Mouse (Mus musculus) neural tube, embryonic 12.5 days (tissue): ENCODE measurements around the gene Asphd2. TPM values are rescaled to one million over a fixed set of nuclear protein-coding genes. Genes with fewer than 3 reads are reported as not detected.

Experiments used
- ATAC-seq: fragments of 200-750 bp; cut with Nextera tagmentation; 2 replicates; pipeline ENCODE4 v1.8.0; 2017; ENCODE audit warnings: low read depth, mild to moderate bottlenecking, moderate TSS enrichment, moderate library complexity; ENCODE audit not compliant: low FRiP score
- H3K27ac ChIP-seq: fragments of 300-500 bp; sonication (generic); 2 replicates; pipeline ENCODE4 v1.5.1; 2016
- H3K27me3 ChIP-seq: fragments of 300-500 bp; sonication (generic); replicated peaks from 2 replicates; pipeline ENCODE4 v1.6.1; 2016; ENCODE audit warnings: mild to moderate bottlenecking
- H3K36me3 ChIP-seq: fragments of 300-500 bp; sonication (generic); 2 replicates; pipeline ENCODE4 v1.6.1; 2016; ENCODE audit warnings: mild to moderate bottlenecking
- H3K4me1 ChIP-seq: fragments of 300-500 bp; sonication (generic); 2 replicates; pipeline ENCODE4 v1.6.1; 2016
- H3K4me2 ChIP-seq: fragments of 300-500 bp; sonication (generic); replicated peaks from 2 replicates; pipeline ENCODE4 v1.6.1; 2016; ENCODE audit warnings: mild to moderate bottlenecking
- H3K4me3 ChIP-seq: fragments of 300-500 bp; sonication (generic); 2 replicates; pipeline ENCODE4 v1.5.1; 2016
- H3K9ac ChIP-seq: fragments of 300-500 bp; sonication (generic); 2 replicates; pipeline ENCODE4 v1.6.1; 2016; ENCODE audit warnings: mild to moderate bottlenecking
- H3K9me3 ChIP-seq: fragments of 300-500 bp; sonication (generic); 2 replicates; pipeline ENCODE4 v1.6.1; 2016; ENCODE audit warnings: mild to moderate bottlenecking
- WGBS: fragments of 180-500 bp; shearing (Covaris S2); methylation state at CpG from one replicate; pipeline ENCODE4 v1.1.7; 2016; 5-methylcytosine and 5-hydroxymethylcytosine counted together
- polyA plus RNA-seq: library from polyadenylated mRNA; unstranded; fragments of >200 nt; fragmentation: Nextera tagmentation; extraction: Ambion mirVana; gene quantifications from 2 replicates; pipeline ENCODE4 v1.2.1, GENCODE M21; 2016

Asphd2 gene
- polyA plus RNA-seq, 1 experiment from 2014 or later = 67.7 TPM

DNA sequence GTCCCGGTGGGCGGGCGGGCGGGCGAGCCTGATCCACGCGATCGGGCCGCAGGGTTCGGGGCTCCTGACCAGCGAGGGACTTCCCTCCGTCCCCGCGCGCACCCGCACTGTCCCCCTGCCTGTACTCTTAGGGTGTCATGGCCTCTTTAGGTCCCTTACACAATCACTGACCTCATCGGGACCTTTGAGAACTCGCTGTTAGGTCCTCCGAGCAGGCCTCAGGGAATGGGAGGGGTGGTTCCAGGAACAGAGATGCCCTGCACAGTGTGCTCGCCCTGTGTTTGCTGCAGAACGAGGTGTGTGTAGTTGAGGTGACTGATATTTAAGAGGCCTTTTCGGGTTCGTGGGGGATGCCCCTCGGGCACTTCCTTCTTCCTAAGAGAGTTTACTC lies 51.5 kb downstream of the Asphd2 start:
- Histone ChIP-seq H3K4me1 (peaks cover 38% of the 10 kb centered on the region), H3K4me2 (peak overlapping the region; percentile 75), H3K9me3 (no peaks in the 10 kb centered on the region), H3K27me3 (no peaks in the 10 kb centered on the region), H3K36me3 (peaks cover 35% of the 10 kb centered on the region), H3K27ac (no peak overlapping the region), H3K9ac (peak overlapping the region; percentile 82), H3K4me3 (peak overlapping the region; percentile 88)
- WGBS = 1% methylated on average over 24 of the region's 24 CpGs
- ATAC-seq = peak; percentile 77

- no peaks in the 10 kb centered on the region for H3K27me3 ChIP-seq
- peak; percentile 73 for ATAC-seq
- H3K9me3 ChIP-seq = no peaks in the 10 kb centered on the region
- 1% methylated on average over 64 of the region's 64 CpGs for WGBS
- peak within 1 kb of the TSS; percentile 82 for H3K9ac ChIP-seq
- H3K4me1 ChIP-seq = peaks cover 38% of the 10 kb centered on the region
- no peak within 1 kb of the TSS for H3K27ac ChIP-seq
- H3K4me3 ChIP-seq = peak within 1 kb of the TSS; percentile 88
- peaks cover 35% of the 10 kb centered on the region for H3K36me3 ChIP-seq
- peak within 1 kb of the TSS; percentile 75 for H3K4me2 ChIP-seq
Measured at GRCm38 (mm10) chr5:112342463-112343204, 52.0 kb downstream of the Asphd2 start, which contains the start of the genes Srrd and Hps4. Srrd (minus strand) TSS chr5:112343040. Hps4 (plus strand) TSS chr5:112343083.

GRCm38 (mm10) chr5:112339215-112339614 lies 55.5 kb downstream of the Asphd2 start:
- no peaks in the 10 kb centered on the region for H3K27me3 ChIP-seq
- no peak overlapping the region for H3K4me2 ChIP-seq
- H3K36me3 ChIP-seq = peaks cover 57% of the 10 kb centered on the region
- no peak for ATAC-seq
- H3K9ac ChIP-seq = no peak overlapping the region
- 79% methylated on average over 7 of the region's 7 CpGs for WGBS
- no peaks in the 10 kb centered on the region for H3K9me3 ChIP-seq
- H3K4me3 ChIP-seq = no peak overlapping the region
- H3K4me1 ChIP-seq = peaks cover 20% of the 10 kb centered on the region
- no peak overlapping the region for H3K27ac ChIP-seq

- Histone ChIP-seq H3K27me3 (no peaks in the 10 kb centered on the region), H3K9ac (no peak overlapping the region), H3K4me1 (peaks cover 6% of the 10 kb centered on the region), H3K9me3 (no peaks in the 10 kb centered on the region), H3K4me3 (no peak overlapping the region), H3K4me2 (no peak overlapping the region), H3K27ac (no peak overlapping the region), H3K36me3 (peaks cover 79% of the 10 kb centered on the region)
- ATAC-seq = no peak
- 94% methylated on average over 22 of the region's 22 CpGs for WGBS
Measured at GRCm38 (mm10) chr5:112337004-112337403, 57.7 kb downstream of the Asphd2 start.

DNA sequence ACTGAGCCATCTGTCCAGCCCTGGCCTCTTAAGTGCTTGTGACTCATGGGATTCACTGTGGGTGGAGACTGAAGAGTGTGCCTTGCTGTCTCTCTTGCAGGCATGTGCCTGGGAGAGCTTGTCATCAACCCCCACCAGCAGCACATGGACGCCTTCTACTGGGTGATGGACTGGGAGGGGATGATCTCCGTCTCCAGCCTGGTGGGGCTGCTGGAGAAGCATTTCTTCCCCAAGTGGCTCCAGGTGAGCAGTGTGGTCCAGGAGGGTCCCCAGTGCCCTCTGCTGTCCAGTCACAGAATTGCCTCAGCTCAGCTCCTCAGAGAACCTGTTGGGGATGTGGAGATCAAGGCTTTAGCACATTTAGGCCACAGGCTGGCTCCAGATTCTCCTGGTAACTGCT lies 59.2 kb downstream of the Asphd2 start:
- no peaks in the 10 kb centered on the region for H3K9me3 ChIP-seq
- H3K27me3 ChIP-seq = no peaks in the 10 kb centered on the region
- no peak overlapping the region for H3K4me2 ChIP-seq
- H3K27ac ChIP-seq = no peak overlapping the region
- peaks cover 90% of the 10 kb centered on the region for H3K36me3 ChIP-seq
- no peaks in the 10 kb centered on the region for H3K4me1 ChIP-seq
- no peak overlapping the region for H3K4me3 ChIP-seq
- no peak overlapping the region for H3K9ac ChIP-seq
- ATAC-seq = peak; percentile 44; the same call in 1 of the 2 replicates
- 40% methylated on average over 2 of the region's 2 CpGs for WGBS

Other genes starting within 250 kb of the Asphd2 start
- gene Cryba4, start 142.3 kb downstream of the Asphd2 start, polyA plus RNA-seq = 2.4 and 3.0 TPM in 2 replicates
- gene Crybb1, start 139.1 kb downstream of the Asphd2 start, polyA plus RNA-seq = 2.9 and 3.1 TPM in 2 replicates
- 28.7 and 35.4 TPM in 2 replicates for gene Tpst2, start 118.2 kb downstream of the Asphd2 start, polyA plus RNA-seq
- gene Tfip11, start 68.5 kb downstream of the Asphd2 start, polyA plus RNA-seq = 38.8 and 40.3 TPM in 2 replicates
- gene Srrd, start 51.8 kb downstream of the Asphd2 start, polyA plus RNA-seq = 59.5 and 60.2 TPM in 2 replicates
- gene Hps4, start 51.8 kb downstream of the Asphd2 start, polyA plus RNA-seq = 36.1 and 38.4 TPM in 2 replicates
- gene Gm6583, start 38.8 kb downstream of the Asphd2 start, polyA plus RNA-seq = 0.20 and 0.28 TPM in 2 replicates
- gene Gm6588, start 54.6 kb upstream of the Asphd2 start, polyA plus RNA-seq = 0.29 and 0.36 TPM in 2 replicates
- gene Sez6l, start 182.3 kb upstream of the Asphd2 start, polyA plus RNA-seq = 12.0 and 13.0 TPM in 2 replicates